Mouse (Mus musculus) gastrocnemius, postnatal 10 days (tissue): ENCODE measurements at regions not wholly inside any gene's neighbourhood (a gene's known extent, or its start where the extent isn't known, plus 50 kb on each side); places are given as distances from the start of the nearest gene placed in this dataset.
"Not testable (repeated sequence)": the region's sequence is repeated elsewhere in the genome, so short reads cannot be mapped to it uniquely, and the experiment has no call there.

Source experiments
- DNase-seq: peaks from one replicate; pipeline ENCODE4 v3.0.0; 2021; ENCODE audit warnings: mixed read lengths

DNA sequence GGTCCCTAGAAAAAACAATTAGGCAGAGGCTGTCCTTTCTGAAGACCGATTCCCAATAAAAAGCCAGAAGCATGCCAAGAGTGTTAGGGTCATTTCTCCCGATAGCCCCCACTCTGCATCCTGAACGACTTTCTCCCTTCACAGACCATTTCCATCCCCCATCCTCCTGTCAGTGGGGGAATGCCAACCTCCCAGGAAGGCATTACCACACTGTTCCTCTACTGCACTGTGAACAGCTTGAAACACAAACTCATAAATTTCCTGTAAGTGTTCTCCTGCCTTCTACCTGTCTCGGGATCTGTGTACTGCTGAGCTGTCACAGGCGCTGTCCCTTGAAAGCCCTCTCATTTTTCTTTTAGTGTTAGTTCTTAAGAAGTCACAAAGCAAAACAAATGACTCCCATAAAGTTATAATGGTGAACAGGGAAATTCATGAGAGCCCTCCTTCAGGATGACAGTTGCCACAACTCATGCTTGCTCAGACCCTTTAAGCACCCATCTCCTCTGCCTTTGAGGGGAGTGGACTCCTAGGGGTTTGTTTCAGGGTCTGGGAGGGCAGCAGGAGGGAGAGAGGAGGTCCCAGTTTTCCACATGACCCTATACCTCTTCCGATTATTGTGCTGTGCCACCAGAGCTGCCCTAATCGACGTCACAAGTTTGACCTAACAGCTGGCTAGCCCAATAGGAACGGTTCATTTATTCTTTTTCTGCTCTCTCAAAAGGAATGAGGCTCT, 139.9 kb downstream of the Rchy1 start:
- no peak for DNase-seq

DNA sequence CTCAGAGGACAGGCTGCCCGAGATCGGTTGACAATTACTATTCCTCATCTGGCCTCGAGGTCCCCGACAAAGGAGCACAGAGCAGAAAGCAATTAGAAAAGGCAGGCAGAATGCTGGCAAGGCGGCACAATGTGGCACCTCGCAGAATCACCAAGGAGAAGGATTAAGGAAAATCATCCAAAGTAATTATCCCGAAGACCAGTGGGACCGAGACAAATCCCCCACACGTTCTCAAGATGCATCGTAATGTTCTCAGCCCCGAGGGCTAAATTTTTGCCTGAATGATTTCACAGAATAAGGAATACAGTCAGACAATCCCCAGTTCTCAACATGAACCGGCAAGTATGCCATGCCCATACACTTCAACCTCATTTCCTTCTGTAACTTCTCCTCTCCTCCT, 144.1 kb downstream of the Rchy1 start:
- DNase-seq, result no peak

DNA sequence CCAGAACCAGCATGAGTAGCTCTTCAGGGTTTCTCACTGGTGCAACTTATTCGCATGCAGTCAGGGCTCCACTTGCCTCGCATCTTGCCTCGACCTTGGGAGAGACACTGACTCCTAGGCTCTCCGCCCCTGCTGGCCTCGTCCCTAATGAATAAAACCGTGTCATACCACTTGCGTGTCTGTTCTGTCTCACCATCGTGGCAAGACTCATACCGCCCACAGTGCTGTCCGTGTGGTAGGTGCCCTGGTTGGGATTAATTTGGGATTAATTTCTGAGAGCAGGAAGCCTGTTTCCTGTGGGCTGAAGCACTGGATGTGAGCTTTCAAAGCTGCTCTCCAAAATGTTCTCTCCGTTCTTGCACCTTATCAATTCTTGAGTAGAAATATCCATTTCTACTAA, 144.7 kb downstream of the Rchy1 start:
- DNase-seq, result no peak

DNA sequence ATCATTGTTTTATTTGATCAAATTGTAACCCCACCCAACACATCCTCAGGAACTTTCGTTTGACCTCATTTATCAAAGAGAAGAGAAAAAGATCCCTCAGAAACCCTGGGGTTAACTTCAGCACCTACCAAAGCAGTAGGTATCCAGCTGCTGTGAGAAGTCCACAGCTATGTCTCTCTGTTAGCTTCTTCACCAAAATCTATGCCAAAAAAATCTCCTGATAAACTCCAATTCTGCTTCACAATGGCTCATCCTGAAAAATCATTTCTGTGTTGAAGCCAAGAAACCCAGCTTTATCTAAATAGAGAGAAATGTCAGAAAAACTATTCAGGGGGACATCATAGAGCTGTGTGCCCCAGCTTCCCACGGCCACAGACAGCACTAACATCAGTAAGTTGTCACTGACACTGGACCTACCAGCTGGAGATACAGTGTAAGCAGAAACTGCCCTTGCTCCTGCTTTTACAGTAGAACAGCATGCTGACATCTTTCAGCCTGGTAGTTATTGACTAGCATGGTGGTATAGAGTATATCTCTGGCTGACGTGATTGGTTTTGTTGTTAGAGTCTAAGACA, 146.4 kb downstream of the Rchy1 start:
- DNase-seq, result no peak

DNA sequence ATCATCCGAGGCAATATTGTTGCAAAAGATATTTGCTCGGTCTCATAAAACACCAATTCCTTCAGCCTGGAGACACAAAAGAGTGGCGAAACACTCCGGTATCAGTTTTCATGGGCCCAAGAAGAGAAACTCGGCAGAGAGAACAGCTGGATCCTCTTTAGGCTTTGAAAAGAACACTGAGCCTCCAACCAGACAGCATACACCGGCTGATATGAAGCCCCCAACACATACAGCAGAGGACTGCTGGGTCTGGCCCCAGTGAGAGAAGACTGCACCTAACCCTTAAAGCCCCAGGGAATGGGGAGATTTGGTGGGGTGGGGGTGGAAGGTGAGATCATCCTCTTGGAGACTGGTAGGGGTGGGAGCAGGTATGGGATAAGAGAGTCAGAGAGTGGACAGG, 147.9 kb downstream of the Rchy1 start:
- no peak for DNase-seq

DNA sequence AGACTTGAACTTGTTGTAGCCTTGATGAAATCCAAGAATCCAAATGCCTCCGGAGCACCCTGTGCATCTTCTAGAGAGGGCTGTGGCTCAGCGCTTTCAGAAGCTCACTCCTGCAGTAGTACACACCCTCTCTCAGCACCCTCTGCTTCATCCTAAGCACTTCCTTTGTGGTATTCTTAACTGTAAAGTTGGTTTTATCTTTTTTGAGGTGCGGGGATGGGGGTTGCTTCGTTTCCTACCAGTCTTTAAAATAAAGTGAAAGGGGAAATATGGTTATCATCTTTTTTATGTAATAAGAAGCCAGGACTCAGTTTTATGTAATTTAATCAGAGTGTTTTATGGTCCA, 148.5 kb downstream of the Rchy1 start:
- DNase-seq, result no peak

DNA sequence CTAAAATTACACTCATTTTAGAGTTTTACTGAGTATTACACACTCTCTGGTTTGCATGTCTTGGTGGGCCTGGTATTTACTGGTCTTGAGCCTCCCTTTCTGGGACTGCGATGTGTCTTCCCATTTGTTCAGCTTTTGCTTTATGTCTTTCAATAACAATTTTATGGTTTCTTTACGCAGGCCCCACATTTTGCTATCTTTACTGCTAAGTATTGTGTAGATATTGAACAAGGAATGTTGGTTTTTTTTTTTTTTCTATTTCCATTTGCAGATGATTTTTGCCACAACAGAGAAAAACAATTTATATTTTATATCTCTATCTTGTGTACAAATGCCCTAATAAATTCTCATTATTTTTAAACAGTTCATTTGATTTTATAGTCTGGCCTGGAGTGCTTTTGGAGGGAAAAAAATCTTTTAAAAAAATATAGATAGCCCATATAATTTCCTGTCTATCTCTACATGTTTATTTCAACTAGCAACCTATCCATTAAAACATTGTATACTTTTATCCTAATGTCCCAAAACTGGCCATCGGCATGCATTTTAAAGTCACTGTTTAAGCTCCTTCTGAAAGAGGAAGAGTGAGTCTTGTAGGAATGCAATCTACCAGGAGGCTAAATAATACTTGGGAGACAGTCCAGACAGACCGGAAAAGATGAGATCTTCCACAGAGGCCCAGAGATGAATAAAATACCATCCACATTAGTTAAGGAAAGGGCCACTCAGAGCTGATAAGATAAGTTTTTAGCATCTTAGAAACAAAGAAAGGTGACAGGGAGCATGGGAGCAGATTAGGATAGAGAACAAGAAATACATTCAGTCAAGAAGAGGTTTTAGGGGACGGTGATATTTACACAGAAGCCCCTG, 149.1 kb downstream of the Rchy1 start:
- no peak for DNase-seq

DNA sequence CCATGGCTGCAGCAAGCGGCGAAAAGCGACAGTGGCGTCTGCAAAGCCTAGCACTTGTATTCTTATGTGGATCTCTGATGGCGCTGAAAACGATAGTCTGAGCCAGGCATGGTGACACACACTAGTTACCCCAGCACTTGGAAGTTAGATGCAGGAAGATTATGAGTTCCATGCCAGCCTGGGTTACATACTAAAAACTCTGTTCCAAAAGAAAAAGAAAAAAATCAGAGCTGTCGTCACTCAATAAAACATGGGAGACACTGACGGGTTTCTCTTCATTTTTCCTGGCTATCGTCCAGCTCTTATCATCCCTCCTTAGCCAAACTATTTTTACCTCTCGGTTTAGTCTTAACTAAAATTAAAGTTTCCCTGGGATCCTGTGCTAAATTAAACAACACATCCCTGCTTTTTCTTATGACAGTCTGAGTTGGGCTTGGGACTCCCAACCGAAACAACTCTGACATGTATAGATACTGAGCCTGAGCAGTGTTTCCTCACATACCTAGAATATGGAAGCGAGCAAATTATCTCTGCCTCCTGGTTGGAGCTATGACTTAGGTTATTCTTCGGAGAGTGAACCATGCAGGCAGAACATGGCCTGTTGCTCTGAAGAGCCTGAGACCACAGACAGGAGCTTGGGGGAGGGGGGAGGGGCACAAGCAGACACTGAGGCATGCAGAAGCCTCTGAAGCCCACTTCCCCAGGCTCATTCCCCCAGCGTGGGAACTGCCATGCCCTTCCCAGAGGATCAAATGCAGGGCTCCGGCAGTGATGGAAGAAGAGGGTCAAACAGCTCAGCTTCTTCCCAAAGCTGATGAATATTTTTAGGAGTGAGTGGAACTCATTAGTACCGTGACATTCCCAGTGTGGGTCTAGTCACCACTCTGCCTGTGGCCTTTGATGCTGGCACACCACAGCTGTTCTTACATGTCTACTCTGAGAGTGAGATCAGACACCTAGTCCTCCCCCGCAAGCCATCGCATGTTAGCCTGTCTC, 155.5 kb downstream of the Rchy1 start:
- DNase-seq, result no peak

DNA sequence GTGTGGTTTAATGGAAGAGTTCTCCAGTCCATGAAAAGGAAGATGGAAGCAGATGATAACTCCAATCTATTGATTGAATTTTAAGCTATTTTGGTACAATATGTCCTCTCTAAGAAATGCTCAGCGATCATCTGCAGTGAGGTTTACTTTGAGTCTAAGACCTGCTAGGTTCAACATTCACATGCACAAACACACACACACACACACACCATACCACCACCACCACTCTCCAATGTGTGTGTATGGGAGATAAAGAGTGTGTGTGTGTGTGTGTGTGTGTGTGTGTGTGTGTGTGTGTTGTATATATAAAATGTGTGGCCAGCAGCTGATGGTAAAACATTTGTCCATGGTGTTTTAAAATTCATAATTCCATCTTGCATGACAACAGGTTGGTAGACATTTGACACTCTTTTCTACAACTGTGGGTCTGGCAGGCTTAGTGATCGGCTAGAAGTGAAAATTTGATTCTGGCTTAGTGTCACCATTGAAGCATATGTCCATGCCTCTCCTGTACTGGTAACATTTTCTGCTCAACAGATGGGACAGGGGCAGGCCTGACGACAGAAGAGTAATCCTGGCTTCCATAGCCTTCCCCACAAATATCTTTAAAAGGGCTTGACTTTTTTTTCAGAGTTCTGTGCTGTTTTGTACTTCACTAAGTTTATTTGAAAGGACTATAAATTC, 161.4 kb downstream of the Rchy1 start:
- no peak for DNase-seq

DNA sequence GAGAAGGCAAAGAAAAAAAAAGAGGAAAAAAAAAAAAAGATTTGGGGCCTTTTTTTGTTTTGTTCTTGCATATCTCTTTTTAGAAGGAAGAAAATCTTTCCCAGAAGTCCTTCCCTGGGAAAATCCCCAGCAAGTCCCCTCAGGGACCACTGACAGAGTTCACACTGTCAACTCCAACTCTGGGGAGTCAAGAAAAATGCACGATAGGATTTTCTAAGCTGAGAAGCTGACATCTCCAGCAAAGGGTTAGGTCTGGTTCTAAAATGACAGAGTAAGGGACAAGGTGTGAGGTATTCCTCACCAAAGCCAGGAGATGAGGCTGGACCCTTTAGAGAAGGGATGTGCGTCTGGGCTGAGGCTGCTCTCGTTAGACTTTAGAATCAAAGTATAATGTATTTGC, 165.5 kb downstream of the Rchy1 start:
- DNase-seq, result no peak

DNA sequence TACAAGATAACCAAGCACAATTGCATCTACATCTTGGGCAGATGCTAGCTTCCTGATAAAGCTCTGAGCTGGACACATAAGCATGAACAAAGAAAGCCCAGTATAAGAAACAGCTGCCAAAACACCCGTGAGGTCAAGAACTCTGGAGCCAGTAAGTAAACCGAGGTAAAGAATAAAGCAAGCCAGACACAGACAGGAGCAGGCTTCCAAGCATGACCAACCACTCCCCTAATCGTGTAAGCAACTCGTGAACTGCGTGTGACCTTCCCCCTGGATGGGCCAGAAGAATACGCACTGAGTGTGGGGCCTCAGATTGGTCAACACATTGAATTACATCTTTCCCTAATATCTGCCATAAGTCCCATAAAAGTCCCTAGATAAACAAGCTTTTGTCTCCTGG, 170.1 kb downstream of the Rchy1 start:
- no peak for DNase-seq

DNA sequence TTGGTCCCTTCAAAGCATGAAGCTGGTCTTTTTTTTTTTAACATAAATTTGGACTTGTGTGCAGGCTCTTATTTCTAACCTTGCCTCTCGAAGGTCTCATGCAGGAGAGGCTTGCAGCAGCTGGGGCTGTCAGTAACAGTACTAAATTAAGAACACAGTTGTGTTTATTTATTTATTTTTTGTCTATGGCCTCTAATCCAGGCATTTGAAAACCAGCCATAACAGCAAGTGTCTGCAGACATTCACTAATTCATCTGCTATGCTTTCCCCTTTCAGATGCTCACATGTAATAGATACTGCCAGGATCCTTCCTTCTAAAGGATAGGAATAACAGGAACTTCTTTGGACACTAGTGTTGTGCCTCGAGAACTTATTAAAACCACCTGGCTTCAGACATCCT, 172.5 kb downstream of the Rchy1 start:
- DNase-seq, result no peak

DNA sequence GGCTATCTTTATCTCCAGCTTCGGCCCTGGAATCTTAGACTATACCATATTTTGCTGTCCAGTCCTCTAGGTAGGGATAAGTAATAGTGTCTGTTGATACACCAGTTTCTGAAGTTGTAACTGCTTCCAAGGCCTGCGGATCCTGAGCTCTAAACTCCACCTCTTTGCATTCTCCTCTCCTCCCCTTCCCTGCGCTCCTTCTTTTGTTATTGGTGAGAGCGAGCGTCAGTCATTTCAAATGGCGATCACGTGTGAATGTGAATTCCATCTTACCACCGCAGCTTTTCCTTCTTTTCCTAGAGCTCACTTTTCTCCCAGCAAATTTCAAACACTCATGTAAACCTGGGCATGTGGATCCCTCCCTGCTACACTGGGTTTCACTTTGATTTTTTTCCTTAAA, 178.9 kb downstream of the Rchy1 start:
- no peak for DNase-seq

DNA sequence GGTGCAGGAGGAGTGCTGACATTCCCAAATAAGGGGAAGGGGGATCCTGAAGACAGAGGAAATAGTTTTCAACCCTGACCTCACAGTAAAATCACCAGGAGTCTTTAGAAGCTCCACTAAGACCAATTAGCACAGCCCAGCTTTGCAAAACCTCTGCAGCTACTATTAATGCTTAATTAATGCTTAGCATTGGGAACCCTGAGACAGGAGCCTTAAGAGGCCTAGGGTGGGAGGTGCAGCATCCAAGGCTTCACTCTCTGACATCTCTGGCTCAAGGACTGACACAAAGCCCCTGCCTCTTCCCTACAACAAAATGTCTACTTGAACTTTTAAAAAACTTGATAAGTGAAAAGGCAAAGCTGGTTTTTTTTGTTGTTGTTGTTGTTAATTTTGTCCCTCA, 185.9 kb downstream of the Rchy1 start:
- DNase-seq, result no peak

DNA sequence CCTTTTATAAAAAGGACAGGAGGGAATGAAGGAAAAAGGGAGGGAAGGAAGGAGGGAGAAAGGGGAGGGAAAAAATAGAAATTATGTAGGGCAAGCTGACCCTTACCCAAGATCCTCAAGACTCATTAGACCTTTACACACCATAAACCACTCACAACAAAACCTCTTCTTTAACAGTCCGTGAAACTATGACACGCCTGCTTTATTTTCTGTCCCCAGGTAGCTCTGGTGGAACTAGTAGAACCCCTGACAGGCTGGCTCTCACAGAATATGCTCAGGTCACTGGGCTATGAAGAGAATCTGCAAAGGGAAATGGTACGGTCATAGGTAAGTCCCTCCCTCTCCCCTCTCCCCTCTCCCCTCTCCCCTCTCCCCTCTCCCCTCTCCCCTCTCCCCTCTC, 188.8 kb downstream of the Rchy1 start:
- DNase-seq, result no peak

DNA sequence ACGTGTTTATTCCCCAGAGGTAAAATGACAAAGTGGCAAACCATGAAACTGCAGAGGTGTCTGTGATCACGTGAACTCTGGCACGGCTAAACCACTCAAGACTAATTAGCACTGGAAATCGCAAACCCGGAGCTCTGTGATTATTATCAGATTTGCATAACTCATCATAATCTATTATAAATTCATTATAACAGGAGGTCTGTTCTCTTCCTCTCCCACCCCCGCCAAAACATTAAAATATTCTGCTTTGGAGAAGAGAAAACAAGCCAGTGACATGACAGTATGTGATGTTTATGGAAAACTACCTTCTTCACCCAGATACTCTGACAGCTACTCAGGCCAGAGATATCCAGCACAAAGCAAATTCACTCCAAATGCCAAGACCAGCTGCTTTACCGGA, 195.0 kb downstream of the Rchy1 start:
- no peak for DNase-seq

DNA sequence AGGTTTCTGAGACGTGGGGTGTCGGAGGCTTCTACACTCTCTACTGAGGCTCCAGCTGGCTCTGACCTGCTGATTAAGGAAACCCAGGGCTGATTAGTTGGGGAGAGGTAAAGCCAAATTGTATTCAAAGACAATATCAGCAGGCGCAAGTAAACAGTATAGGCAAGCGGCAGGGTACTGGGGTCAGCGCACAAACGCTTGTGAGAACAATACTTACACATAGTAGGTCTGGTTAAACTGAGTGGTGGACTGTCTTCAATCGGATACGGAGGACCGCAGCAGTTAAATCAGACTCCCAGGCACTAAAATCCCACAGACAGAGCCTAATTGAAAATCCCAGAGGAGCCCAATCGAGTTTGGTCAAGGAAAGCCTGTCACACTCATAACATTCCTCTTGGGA, 195.8 kb downstream of the Rchy1 start:
- no peak for DNase-seq

DNA sequence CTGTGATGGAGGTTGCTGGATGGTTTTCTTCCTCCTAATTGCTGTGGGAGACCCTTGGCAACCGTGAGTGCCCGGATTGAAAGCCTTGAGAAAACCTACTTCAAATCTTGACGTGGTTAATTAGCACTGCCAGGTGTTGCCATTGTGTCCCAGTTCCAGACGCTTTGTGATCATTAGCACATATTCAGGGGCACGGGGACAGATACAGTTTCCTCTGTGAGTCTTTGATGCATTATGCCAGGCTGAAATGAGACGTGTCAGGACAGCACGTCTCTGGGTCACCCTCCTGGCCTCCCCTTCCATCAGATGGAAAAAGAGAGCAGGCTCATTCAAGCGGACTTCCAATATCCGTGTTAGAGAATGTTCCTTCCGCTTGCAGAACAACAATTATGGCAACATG, 198.2 kb downstream of the Rchy1 start:
- no peak for DNase-seq

DNA sequence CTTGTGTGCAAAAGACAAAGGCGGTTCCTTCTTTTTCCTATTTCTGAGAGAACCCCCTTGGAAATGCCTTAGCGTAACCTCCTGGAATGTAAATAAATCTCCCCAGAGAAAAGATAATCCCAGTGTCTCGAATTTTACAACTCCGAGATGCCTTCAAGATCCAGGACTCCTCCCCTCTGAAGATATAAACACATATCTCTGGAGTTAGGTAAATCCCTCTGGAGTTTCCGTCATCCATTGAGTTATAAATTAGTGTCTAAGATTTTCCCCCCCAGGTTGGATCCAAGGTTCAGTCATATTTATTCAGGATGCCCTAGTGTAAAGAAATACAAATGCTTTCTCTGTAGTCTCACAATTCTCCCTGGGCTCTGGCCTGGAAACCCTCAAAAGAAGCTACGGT, 200.3 kb downstream of the Rchy1 start:
- DNase-seq, result no peak

DNA sequence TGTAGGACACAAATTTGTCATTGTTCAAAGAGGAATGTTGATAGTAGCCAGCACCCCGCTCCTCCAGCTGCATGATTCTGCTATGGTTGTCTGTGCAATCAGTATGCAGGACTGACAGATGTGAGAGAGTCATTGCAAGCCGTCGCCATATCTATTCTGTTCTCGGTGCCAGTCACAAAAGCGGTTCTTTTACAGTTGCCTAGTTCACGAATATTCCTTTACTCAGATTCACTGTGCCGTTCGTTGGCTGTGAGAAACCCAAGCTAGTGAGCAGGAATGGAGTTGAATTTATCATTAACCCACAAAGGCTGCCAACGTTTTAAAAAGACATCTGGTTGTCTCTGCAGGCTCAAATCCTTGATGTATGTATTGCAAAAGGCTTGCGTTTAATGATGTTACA, 206.9 kb downstream of the Rchy1 start:
- no peak for DNase-seq

DNA sequence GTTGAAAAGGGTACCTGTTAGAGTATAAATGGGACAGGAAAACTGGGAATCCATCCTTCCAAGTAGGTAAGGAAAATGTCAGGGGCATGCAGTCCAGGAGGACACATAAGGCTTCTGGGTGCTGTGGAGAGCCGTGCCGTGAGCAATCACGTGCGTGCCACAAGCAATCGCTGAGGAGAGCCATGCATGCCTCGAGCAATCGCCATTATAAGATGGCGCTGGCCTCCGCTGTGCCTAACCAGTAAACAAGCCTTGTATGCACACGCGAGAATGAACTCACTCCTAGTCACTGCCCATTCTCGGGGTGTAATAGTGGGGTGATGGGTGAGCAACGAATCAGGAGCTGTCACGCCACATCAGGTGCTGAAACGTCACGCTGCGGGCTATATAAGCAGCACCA, 210.0 kb downstream of the Rchy1 start:
- DNase-seq, result not testable (repeated sequence)

DNA sequence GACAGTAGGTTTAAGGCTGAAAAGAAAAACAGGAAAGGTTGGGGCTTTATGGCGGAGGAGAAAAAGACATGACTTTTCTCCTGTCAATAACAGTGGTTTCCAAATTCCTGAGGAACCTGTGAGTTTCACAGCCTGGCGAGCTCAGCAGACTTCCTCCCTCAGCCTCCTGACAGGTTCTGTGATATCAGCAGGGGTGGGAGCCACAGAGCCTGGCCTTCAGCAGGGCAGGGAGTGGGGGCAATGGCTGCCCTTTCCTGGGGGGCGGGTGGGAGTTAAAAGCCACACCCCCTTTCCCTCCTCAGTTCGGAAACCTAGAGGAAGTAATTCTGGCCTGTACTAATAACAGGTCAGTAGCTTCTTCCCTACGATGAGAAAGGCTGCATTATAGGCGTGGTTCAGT, 211.7 kb downstream of the Rchy1 start:
- no peak for DNase-seq
